Mouse (Mus musculus): ENCODE data around the gene 1810055G02Rik.

GRCm38 (mm10) chr19:3765221-3765820, 57.2 kb downstream of the 1810055G02Rik start:
- no peak for TF ChIP-seq CTCF (IDR thresholded peaks at IDR 0.05; ENCODE audit: low read depth, low read length)
- no peak for TF ChIP-seq POLR2AphosphoS5 (IDR thresholded peaks at IDR 0.05; ENCODE audit: insufficient replicate concordance, low read depth, low read length)
- TF ChIP-seq TAL1 (conservative IDR thresholded peaks at IDR 0.05; ENCODE audit: low read depth, low read length) = no peak
- no peak for TF ChIP-seq GATA1 (IDR thresholded peaks at IDR 0.05; ENCODE audit: borderline replicate concordance, low read length)
- TF ChIP-seq GATA2 (IDR thresholded peaks at IDR 0.05; ENCODE audit: borderline replicate concordance, low read depth, low read length) = no peak

Data from G1E (cell line).